8 mouse cellular contexts compared by ENCODE assay signal in genomic region chr8:70610796-70611771, GRCm38 (mm10). TPM values are rescaled to one million over a fixed set of nuclear protein-coding genes. Genes with fewer than 3 reads are reported as not detected.
DNase-seq lines count a peak whose midpoint lies in the region; ATAC-seq and TF ChIP-seq lines count a peak whose summit lies in the region.

No protein-coding gene starts in this region.

- no peaks in the 10 kb centered on the region for H3K27me3 ChIP-seq in intestine, embryonic 16.5 days (replicated peaks; ENCODE audit: control insufficient read depth, insufficient read depth, low read length)
- no peaks in the 10 kb centered on the region for H3K27me3 ChIP-seq in liver, embryonic 11.5 days (replicated peaks; ENCODE audit: control insufficient read depth, insufficient read depth, low read length)
- no peaks in the 10 kb centered on the region for H3K27me3 ChIP-seq in midbrain, postnatal 0 days (ENCODE audit: insufficient read depth, low read length)

- H3K4me1 ChIP-seq in intestine, embryonic 16.5 days (ENCODE audit: control insufficient read depth, insufficient read depth, low read length), result peaks cover 40% of the 10 kb centered on the region
- H3K4me1 ChIP-seq in liver, embryonic 11.5 days (replicated peaks; ENCODE audit: control insufficient read depth, insufficient read depth, low read length), result peaks cover 38% of the 10 kb centered on the region
- peaks cover 23% of the 10 kb centered on the region for H3K4me1 ChIP-seq in midbrain, postnatal 0 days (ENCODE audit: insufficient read depth, low read length)

- H3K27ac ChIP-seq in intestine, embryonic 16.5 days (ENCODE audit: low read length), result peak overlapping the region; percentile 99
- peak overlapping the region; percentile 99 for H3K27ac ChIP-seq in liver, embryonic 11.5 days (ENCODE audit: low read depth, low read length)
- peak overlapping the region; percentile 26; the same call in 1 of the 2 replicates for H3K27ac ChIP-seq in midbrain, postnatal 0 days (ENCODE audit: low read depth, low read length)

- H3K4me3 ChIP-seq in intestine, embryonic 16.5 days (ENCODE audit: low read length), result peak overlapping the region; percentile 60
- H3K4me3 ChIP-seq in liver, embryonic 11.5 days (ENCODE audit: low read depth, low read length), result peak overlapping the region; percentile 92
- peak overlapping the region; percentile 69 for H3K4me3 ChIP-seq in midbrain, postnatal 0 days (ENCODE audit: low read depth, low read length)

- TF ChIP-seq CTCF in midbrain, postnatal 0 days (IDR thresholded peaks at IDR 0.05), result peak; percentile 85

- H3K4me2 ChIP-seq in intestine, embryonic 16.5 days (ENCODE audit: low read depth, low read length), result peak overlapping the region; percentile 99
- peak overlapping the region; percentile 100 for H3K4me2 ChIP-seq in liver, embryonic 11.5 days
- H3K4me2 ChIP-seq in midbrain, postnatal 0 days (ENCODE audit: low read depth, low read length, poor library complexity, severe bottlenecking), result peak overlapping the region; percentile 59

- no peaks in the 10 kb centered on the region for H3K36me3 ChIP-seq in intestine, embryonic 16.5 days (ENCODE audit: control insufficient read depth, insufficient read depth, low read length)
- no peaks in the 10 kb centered on the region for H3K36me3 ChIP-seq in liver, embryonic 11.5 days (ENCODE audit: control insufficient read depth, insufficient read depth, low read length)
- H3K36me3 ChIP-seq in midbrain, postnatal 0 days (ENCODE audit: insufficient read depth, low read length), result no peaks in the 10 kb centered on the region

- under 1% methylated on average over 54 of the region's 54 CpGs for WGBS in intestine, embryonic 16.5 days
- WGBS in liver, embryonic 11.5 days, result under 1% methylated on average over 54 of the region's 54 CpGs
- under 1% methylated on average over 54 of the region's 54 CpGs for WGBS in midbrain, postnatal 0 days

- peak overlapping the region; percentile 89 for H3K9ac ChIP-seq in intestine, embryonic 16.5 days (ENCODE audit: low read depth, low read length)
- peak overlapping the region; percentile 85 for H3K9ac ChIP-seq in liver, embryonic 11.5 days (ENCODE audit: low read depth, low read length)
- H3K9ac ChIP-seq in midbrain, postnatal 0 days (replicated peaks; ENCODE audit: low read length, poor library complexity, severe bottlenecking), result peak overlapping the region; percentile 46

- peak; percentile 92 for DNase-seq in 3T3-L1 (ENCODE audit: low read depth, low spot score)
- peak; percentile 71 for DNase-seq in embryo, embryonic 11 days
- peak; percentile 99 for DNase-seq in heart, adult 11 months
- DNase-seq in liver, embryonic 11.5 days (ENCODE audit: low spot score), result peak; percentile 93
- peak; percentile 48 for DNase-seq in midbrain, postnatal 0 days (ENCODE audit: low spot score)
- DNase-seq in testis, postnatal 10 days (ENCODE audit: low spot score), result peak; percentile 96

- H3K9me3 ChIP-seq in intestine, embryonic 16.5 days (ENCODE audit: control insufficient read depth, low read length), result no peaks in the 10 kb centered on the region
- H3K9me3 ChIP-seq in liver, embryonic 11.5 days (ENCODE audit: control insufficient read depth, low read length), result no peaks in the 10 kb centered on the region
- H3K9me3 ChIP-seq in midbrain, postnatal 0 days (ENCODE audit: low read length), result no peaks in the 10 kb centered on the region

- peak; percentile 5 for ATAC-seq in activated CD4-positive, CD25-positive, alpha-beta regulatory T cell, adult 4 months
- ATAC-seq in intestine, embryonic 16.5 days, result peak; percentile 18
- peak; percentile 38 for ATAC-seq in liver, embryonic 11.5 days (replicated peaks; ENCODE audit: low FRiP score)
- no peak for ATAC-seq in midbrain, postnatal 0 days (ENCODE audit: low FRiP score)

RNA-seq across cellular contexts. Expression of gene Ssbp4, which starts 2.4 kb away (rescaled TPM):
- polyA plus RNA-seq in activated CD4-positive, CD25-positive, alpha-beta regulatory T cell, adult 4 months (2017; shearing (Covaris generic)), result 10 to 100 TPM; 15.8 to 17.7 TPM
- 63.2 and 73.9 TPM in 2 replicates for polyA plus RNA-seq in intestine, embryonic 16.5 days (2015; fragmentation: Nextera tagmentation; extraction: Ambion mirVana)
- 144 and 173 TPM in 2 replicates for polyA plus RNA-seq in liver, embryonic 11.5 days (2014; fragmentation: Nextera tagmentation; extraction: Ambion mirVana)
- 279 and 392 TPM in 2 replicates for total RNA-seq in midbrain, postnatal 0 days (2014; rRNA removed)
- polyA plus RNA-seq in midbrain, postnatal 0 days (2015; fragmentation: Nextera tagmentation; extraction: Ambion mirVana), result 230 and 247 TPM in 2 replicates

RNA-seq across cellular contexts. Expression of gene Lrrc25, which starts 4.9 kb away (rescaled TPM):
- 1 to 10 TPM in 1 of 2 experiments, under 1 TPM in 1; 0.54 to 1.0 TPM for polyA plus RNA-seq in activated CD4-positive, CD25-positive, alpha-beta regulatory T cell, adult 4 months (2017; shearing (Covaris generic))
- 2.9 and 3.0 TPM in 2 replicates for polyA plus RNA-seq in intestine, embryonic 16.5 days (2015; fragmentation: Nextera tagmentation; extraction: Ambion mirVana)
- polyA plus RNA-seq in liver, embryonic 11.5 days (2014; fragmentation: Nextera tagmentation; extraction: Ambion mirVana), result 4.5 and 5.3 TPM in 2 replicates
- total RNA-seq in midbrain, postnatal 0 days (2014; rRNA removed), result 1.8 and 2.2 TPM in 2 replicates
- polyA plus RNA-seq in midbrain, postnatal 0 days (2015; fragmentation: Nextera tagmentation; extraction: Ambion mirVana), result 0.74 and 1.4 TPM in 2 replicates

RNA-seq across cellular contexts. Expression of gene Isyna1, which starts 16.9 kb away (rescaled TPM):
- polyA plus RNA-seq in activated CD4-positive, CD25-positive, alpha-beta regulatory T cell, adult 4 months (2017; shearing (Covaris generic)), result 10 to 100 TPM; 19.3 to 44.6 TPM
- polyA plus RNA-seq in intestine, embryonic 16.5 days (2015; fragmentation: Nextera tagmentation; extraction: Ambion mirVana), result 105 and 121 TPM in 2 replicates
- 177 and 188 TPM in 2 replicates for polyA plus RNA-seq in liver, embryonic 11.5 days (2014; fragmentation: Nextera tagmentation; extraction: Ambion mirVana)
- total RNA-seq in midbrain, postnatal 0 days (2014; rRNA removed), result 176 and 180 TPM in 2 replicates
- polyA plus RNA-seq in midbrain, postnatal 0 days (2015; fragmentation: Nextera tagmentation; extraction: Ambion mirVana), result 140 and 146 TPM in 2 replicates

RNA-seq across cellular contexts. Expression of gene Gdf15, which starts 21.2 kb away (rescaled TPM):
- not detected for polyA plus RNA-seq in activated CD4-positive, CD25-positive, alpha-beta regulatory T cell, adult 4 months (2017; shearing (Covaris generic))
- 3.6 and 3.7 TPM in 2 replicates for polyA plus RNA-seq in intestine, embryonic 16.5 days (2015; fragmentation: Nextera tagmentation; extraction: Ambion mirVana)
- 4.2 and 4.9 TPM in 2 replicates for polyA plus RNA-seq in liver, embryonic 11.5 days (2014; fragmentation: Nextera tagmentation; extraction: Ambion mirVana)
- total RNA-seq in midbrain, postnatal 0 days (2014; rRNA removed), result 0.22 and 1.8 TPM in 2 replicates
- 0.26 and 0.32 TPM in 2 replicates for polyA plus RNA-seq in midbrain, postnatal 0 days (2015; fragmentation: Nextera tagmentation; extraction: Ambion mirVana)

RNA-seq across cellular contexts. Expression of gene Pgpep1, which starts 49.1 kb away (rescaled TPM):
- polyA plus RNA-seq in activated CD4-positive, CD25-positive, alpha-beta regulatory T cell, adult 4 months (2017; shearing (Covaris generic)), result 1 to 10 TPM; 7.1 to 7.4 TPM
- 88.3 and 101 TPM in 2 replicates for polyA plus RNA-seq in intestine, embryonic 16.5 days (2015; fragmentation: Nextera tagmentation; extraction: Ambion mirVana)
- polyA plus RNA-seq in liver, embryonic 11.5 days (2014; fragmentation: Nextera tagmentation; extraction: Ambion mirVana), result 33.7 and 34.6 TPM in 2 replicates
- 40.2 and 60.6 TPM in 2 replicates for total RNA-seq in midbrain, postnatal 0 days (2014; rRNA removed)
- 37.6 and 50.6 TPM in 2 replicates for polyA plus RNA-seq in midbrain, postnatal 0 days (2015; fragmentation: Nextera tagmentation; extraction: Ambion mirVana)

Comparison
In these comparisons a context has a peak if more than half of its experiments do, and no peak if none do; other contexts are left out.
1. DNase-seq: peak in every context shown above with its lines; median percentile 99 in heart, adult 11 months; 96 in testis, postnatal 10 days; 93 in liver, embryonic 11.5 days; 92 in 3T3-L1; 71 in embryo, embryonic 11 days; 48 in midbrain, postnatal 0 days.
2. H3K27ac ChIP-seq: peak in every context shown above with its lines; median percentile 99 in intestine, embryonic 16.5 days; 99 in liver, embryonic 11.5 days; 26 in midbrain, postnatal 0 days.